Mouse (Mus musculus): ENCODE data around the gene Tex101.
"Not testable (repeated sequence)": the region's sequence is repeated elsewhere in the genome, so short reads cannot be mapped to it uniquely, and the experiment has no call there.

Gene Tex101

DNA sequence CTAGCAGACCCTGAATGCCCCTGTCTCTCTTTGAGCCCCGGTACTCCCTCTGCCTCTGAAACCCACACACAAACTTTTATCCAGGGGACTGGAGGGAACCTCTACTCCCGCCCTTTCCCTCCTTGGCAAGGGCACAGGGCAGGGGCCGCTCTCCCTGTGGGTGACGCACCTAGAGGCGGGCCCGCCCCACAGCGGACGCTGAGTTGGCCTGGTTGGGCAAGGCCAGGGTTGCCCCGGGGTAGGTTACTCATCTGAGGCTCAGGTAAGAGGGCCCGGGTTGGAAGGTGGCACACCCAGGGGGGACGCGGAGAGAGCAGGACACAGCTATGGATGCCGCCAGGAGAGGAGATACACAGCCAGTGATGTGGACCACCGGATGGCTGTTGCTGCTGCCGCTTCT is 40.2 kb downstream of the Tex101 start, which contains the start of gene Lypd3:
Gene Lypd3 (plus strand): TSS at position 287 of the 400 bp plus-strand sequence.
- DNase-seq (ENCODE audit: low spot score in 2 of 2), result no peak

DNA sequence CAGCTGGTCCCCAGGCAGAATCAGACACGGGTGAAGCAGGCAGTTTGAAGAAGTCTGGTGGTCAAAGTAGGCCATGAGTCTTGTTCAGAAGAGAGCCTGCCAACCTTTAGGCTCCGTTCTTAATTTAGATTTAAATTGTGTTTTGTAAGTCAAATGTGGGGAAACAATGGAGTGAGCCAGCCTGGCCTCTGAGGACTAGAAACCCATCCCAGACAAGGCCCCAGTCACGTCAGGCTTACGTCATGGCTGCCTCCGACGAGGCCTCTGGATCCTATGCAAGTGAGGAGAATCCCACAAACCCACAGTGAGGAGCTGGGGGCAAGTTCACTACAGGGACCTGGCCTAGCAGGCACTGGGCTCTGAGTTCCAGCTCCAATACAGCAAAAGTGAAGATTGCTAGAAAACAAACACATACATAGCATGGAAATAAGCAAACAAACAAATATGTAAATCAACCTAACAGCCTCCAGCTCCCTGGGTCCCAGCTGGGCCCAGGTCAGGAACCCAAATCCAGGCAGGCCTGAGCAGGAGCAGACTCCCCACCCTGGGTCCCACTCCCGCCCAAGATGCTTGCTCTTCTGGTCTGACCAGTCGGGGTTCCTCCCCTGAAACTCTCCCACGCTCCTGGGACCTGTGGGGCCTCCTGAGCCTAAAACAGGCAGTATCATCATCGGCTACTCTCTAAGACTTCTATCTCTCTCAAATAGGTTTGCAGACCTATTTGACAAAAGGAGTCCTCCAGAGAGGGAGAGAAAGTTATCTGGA is 46.2 kb downstream of the Tex101 start:
- no peak for DNase-seq (ENCODE audit: low spot score in 2 of 2)

DNA sequence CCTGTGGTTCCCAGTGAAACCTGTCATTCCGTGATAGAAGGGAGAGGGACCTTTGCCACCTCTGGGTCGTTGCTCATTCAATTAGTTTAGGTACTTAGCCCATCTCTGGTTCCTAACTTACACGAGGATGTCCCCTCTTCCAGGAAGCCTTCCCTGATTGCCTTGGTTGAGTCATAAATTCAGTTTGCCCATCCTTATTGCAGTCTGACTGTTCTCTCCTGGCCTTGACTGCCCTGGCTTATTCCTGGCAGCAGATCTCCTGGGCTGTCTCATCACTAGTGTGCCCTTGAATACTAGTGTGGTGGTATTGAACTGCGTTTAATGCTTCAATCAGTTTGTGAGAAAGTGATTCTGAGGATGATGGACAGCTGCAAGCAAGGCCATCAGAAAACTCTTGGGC is 46.8 kb downstream of the Tex101 start:
- no peak for DNase-seq (ENCODE audit: low spot score in 2 of 2)

DNA sequence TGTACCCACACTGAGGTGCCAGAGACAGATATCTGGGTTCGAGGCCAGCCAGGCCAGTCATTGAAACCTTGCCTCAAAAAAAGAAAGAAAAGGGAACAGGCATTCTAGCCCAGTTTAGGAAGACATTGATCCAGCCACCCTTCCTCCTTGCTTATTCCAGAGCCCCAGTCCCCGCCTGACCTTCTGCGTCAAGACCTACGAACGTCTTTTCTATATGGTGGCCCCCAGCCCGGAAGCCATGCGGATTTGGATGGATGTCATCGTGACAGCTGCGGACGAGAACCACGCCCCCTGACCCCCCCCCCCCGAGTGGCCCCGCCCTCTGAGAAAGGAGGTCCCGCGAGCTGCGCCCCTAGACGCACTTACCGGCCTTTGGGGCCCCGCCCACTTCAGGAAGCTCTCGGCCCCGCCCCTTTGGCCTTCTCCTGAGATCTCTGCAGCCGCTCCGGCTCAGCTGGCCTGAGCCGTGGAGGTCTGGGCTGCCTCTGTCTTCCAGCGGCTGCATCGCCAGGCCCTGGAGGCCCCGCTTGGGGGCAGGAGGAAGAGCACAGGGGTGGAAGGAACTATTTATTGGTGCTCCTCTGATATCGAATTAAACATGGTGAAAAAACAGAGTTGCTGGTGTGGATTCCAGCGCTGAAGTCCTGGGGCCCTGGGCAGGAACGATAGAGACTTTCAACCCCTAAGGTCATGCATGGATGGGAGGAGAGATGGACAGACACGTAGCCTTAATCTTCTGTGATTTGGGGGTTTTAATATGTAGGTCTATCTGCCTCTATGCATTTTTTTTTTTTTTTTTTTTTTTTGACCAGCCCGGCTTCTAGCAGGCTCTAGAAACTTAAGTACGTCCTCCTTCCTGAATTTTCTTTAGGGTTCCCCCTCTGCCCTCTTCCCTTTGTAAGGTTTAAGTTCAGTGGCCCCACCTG is 47.5 kb downstream of the Tex101 start:
- DNase-seq (ENCODE audit: low spot score in 2 of 2), result peak; percentile 72 to 80

DNA sequence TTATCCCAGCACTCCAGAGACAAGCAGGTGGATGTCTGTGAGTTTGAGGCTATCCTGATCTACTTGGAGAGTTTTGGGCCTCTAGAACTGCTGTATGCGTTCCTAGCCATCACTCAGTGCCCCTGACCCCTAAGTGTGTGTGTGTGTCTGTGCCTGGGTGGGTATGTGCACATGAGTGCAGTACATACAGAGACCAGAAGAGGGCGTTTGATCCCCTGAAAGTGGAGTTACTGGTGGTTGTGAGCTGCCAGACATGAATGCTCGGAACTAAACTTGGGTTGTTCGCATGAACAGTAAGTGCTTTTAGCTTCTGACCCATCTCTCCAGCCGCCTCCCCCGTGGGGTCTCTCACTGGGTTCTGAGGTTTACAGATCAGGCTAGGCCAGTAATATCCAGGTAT is 53.5 kb downstream of the Tex101 start:
- no peak for DNase-seq (ENCODE audit: low spot score in 2 of 2)

DNA sequence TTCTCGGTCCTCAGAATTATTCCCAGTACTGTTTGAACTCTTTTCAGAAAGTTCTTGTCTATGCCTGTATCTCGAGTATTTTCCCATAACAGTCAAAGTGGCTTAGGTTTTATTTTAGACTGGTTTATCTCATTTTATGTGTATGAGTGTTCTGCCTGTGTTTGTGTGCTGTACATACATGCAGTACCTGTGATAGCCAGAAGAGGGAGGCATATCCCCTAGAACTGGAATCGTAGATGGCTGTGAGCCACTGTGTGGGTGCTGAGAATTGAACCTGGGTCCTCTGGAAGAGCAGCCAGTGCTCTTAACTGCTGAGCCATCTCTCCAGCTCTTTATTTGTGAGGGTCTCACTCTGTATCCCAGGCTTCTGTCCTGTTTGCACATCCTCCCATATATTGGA is 55.3 kb downstream of the Tex101 start:
- DNase-seq (ENCODE audit: low spot score in 2 of 2), result no peak

DNA sequence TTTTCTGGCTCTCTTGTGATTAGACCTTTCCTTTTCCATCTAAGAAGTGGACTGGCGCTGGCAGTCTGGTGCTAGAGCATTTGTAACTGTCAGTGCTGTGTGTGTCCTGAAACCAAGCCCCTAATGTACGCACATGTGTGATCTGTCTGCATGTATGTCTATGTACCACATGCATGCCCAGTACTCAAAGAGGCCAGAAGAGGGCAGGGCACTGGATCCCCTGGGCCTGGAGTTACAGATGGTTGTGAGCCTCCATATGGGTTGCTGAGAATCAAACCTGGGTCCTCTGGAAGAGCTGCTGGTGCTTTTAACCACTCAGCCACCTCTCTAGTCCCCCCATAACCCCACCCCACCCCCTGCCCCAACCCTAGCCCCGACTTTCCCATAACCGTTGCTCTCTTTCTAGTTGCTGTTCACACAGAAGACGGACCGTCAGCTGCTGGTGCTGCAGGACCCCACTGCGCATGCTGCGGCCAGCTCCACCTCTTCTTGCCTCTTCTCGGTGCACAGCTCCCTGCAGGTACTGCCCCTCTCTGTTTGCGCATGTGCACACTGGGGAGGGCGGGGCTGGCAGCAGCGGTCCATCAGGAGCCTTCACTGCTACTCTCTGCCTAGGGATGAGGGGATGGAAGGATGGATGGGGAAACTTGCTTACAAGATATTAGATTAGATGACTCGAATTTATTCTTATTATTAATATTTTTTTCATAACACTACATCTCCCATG is 56.6 kb downstream of the Tex101 start:
- no peak for DNase-seq (ENCODE audit: low spot score in 2 of 2)

DNA sequence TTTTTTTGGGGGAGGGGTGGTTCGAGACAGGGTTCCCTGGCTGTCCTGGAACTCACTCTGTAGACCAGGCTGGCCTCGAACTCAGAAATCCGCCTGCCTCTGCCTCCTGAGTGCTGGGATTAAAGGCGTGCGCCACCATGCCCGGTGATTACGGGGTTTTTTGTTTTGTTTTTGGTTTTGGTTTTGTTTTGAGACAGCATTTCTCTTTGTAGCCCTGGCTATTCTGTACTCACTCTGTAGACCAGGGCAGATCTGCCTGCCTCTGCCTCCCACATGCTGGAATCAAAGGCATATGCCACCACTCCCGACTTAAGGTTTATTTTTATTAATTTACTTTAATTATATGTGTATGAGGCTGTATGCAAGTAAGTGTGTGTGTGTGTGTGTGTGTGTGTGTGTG is 58.1 kb downstream of the Tex101 start:
- not testable (repeated sequence) for DNase-seq (ENCODE audit: low spot score in 2 of 2)

All from natural killer cell, adult 2 months (primary cell).